Mouse (Mus musculus): ENCODE results near the gene Sim1.

DNA sequence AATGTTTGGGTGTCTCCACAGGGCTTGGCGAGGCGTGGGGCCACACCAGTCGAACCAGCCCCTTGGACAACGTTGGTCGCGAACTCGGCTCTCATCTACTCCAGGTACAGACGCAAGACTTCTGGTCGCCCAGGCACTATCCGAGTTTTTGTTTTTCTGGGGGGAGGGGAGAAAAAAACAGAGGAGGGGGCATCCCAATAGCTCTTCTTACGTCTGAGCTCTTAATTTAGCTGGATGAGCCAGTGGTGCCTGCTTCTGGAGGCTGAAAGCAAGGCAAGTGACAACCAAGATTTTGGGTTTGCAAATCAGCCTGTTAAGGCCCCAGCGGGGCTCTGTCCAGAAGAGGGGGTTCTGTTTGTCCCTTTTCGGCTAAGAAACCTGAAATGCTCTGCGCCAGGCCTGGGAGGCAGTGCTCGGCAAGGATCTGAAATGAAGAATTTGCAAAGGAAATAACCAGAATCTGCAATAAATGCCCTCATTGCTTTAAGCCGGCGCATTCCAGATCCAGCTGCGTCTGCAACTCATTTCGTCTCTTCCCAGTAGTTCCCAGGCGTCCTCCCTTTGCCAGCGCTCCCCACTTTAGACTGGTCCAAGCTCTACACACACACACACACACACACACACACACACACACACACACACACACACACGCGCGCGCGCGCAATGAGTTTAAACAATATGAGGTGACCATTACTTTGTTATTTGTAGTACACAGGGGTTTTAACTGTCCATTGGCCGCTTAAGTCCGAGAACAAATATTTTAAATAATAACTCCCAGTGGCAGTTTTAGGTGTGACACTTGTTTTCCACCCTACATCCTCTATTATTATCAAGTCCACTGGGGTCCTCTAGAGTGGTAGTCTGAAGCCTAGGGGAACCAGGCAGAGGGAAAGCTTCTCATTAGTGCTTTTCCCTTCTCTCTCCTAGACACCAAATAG, 10.5 kb downstream of the Sim1 start:
- TF ChIP-seq CTCF (IDR thresholded peaks at IDR 0.05; ENCODE audit: borderline replicate concordance, extremely low read depth, insufficient read depth, insufficient read length) (no peak), POLR2A (IDR thresholded peaks at IDR 0.05; ENCODE audit: borderline replicate concordance, extremely low read depth, insufficient read depth, insufficient read length, poor library complexity, severe bottlenecking) (no peak)
